8 mouse cellular contexts compared by ENCODE assay signal in the genomic region with DNA sequence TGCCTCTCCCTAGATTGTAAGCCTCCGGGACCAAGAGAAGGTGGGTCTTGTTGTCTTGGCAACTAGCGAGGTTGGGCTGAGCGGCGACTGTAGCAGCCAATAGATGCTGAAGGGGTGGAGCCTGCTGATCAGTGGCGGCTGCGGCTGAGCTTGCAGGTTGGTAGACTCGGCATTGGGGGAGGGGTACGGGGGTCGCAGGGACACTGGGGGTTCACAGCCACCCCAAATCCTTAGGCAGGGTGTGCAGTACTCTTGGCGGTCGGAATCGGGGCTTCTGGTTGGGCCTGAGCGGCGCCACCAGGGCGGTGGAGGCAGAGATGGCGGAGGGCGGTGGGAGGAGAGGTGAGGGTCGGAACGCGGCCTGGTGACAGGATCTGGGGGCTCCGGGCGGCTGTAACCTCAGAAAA. TPM values are rescaled to one million over a fixed set of nuclear protein-coding genes. Genes with fewer than 3 reads are reported as not detected.
DNase-seq lines count a peak whose midpoint lies in the region; ATAC-seq lines count a peak whose summit lies in the region.

No protein-coding gene starts in this region.

- H3K27ac ChIP-seq in brown adipose tissue, adult 24 weeks (replicated peaks; ENCODE audit: low read depth, low read length): no peak overlapping the region
- peak overlapping the region; percentile 75 for H3K27ac ChIP-seq in heart, embryonic 13.5 days (replicated peaks)
- peak overlapping the region; percentile 94 for H3K27ac ChIP-seq in liver, embryonic 12.5 days
- peak overlapping the region; percentile 73 for H3K27ac ChIP-seq in stomach, embryonic 15.5 days

- under 1% methylated on average over 22 of the region's 22 CpGs for WGBS in heart, embryonic 13.5 days
- under 1% methylated on average over 22 of the region's 22 CpGs for WGBS in liver, embryonic 12.5 days (ENCODE audit: insufficient replicate concordance)
- under 1% methylated on average over 22 of the region's 22 CpGs for WGBS in stomach, embryonic 15.5 days

- peaks cover 33% of the 10 kb centered on the region for H3K36me3 ChIP-seq in heart, embryonic 13.5 days
- H3K36me3 ChIP-seq in liver, embryonic 12.5 days: peaks cover 37% of the 10 kb centered on the region
- H3K36me3 ChIP-seq in stomach, embryonic 15.5 days: 0 out of 2 replicates have a peak, but pooled peaks cover 2% of the 10 kb centered on the region

- H3K4me1 ChIP-seq in brown adipose tissue, adult 24 weeks (ENCODE audit: control insufficient read depth, insufficient read depth, insufficient read length, low read length): no peaks in the 10 kb centered on the region
- peaks cover 42% of the 10 kb centered on the region for H3K4me1 ChIP-seq in heart, embryonic 13.5 days
- H3K4me1 ChIP-seq in liver, embryonic 12.5 days: peaks cover 63% of the 10 kb centered on the region
- H3K4me1 ChIP-seq in stomach, embryonic 15.5 days: peaks cover 13% of the 10 kb centered on the region

- no peaks in the 10 kb centered on the region for H3K9me3 ChIP-seq in heart, embryonic 13.5 days
- H3K9me3 ChIP-seq in liver, embryonic 12.5 days (replicated peaks): no peaks in the 10 kb centered on the region
- no peaks in the 10 kb centered on the region for H3K9me3 ChIP-seq in stomach, embryonic 15.5 days

- peak; percentile 93 for DNase-seq in CD4-positive, CD25-positive, alpha-beta regulatory T cell, adult 2 months (ENCODE audit: low read depth, low spot score)
- peak; percentile 56 for DNase-seq in fat pad, adult 2 months (ENCODE audit: extremely low read depth, low read depth, low spot score)
- peak; percentile 96 for DNase-seq in kidney, postnatal 10 days
- peak; percentile 64 to 69 for DNase-seq in natural killer cell, adult 2 months (ENCODE audit: low spot score in 2 of 2)

- peak; percentile 90 for ATAC-seq in heart, embryonic 13.5 days (ENCODE audit: extremely low read depth, insufficient number of reproducible peaks, low FRiP score, low TSS enrichment)
- ATAC-seq in liver, embryonic 12.5 days: peak; percentile 81
- ATAC-seq in stomach, embryonic 15.5 days (ENCODE audit: insufficient read depth, low FRiP score, low read depth): peak; percentile 97

- H3K4me3 ChIP-seq in brown adipose tissue, adult 24 weeks (ENCODE audit: insufficient read depth, low read depth, low read length): peak overlapping the region; percentile 80
- H3K4me3 ChIP-seq in heart, embryonic 13.5 days: peak overlapping the region; percentile 84
- H3K4me3 ChIP-seq in liver, embryonic 12.5 days: peak overlapping the region; percentile 96
- H3K4me3 ChIP-seq in stomach, embryonic 15.5 days (replicated peaks): peak overlapping the region; percentile 83

- H3K9ac ChIP-seq in heart, embryonic 13.5 days: peak overlapping the region; percentile 93
- peak overlapping the region; percentile 94 for H3K9ac ChIP-seq in liver, embryonic 12.5 days
- H3K9ac ChIP-seq in stomach, embryonic 15.5 days: peak overlapping the region; percentile 77

- H3K27me3 ChIP-seq in heart, embryonic 13.5 days (replicated peaks): no peaks in the 10 kb centered on the region
- H3K27me3 ChIP-seq in liver, embryonic 12.5 days (replicated peaks): no peaks in the 10 kb centered on the region
- H3K27me3 ChIP-seq in stomach, embryonic 15.5 days (replicated peaks): no peaks in the 10 kb centered on the region

- H3K4me2 ChIP-seq in heart, embryonic 13.5 days: peak overlapping the region; percentile 95
- H3K4me2 ChIP-seq in liver, embryonic 12.5 days: peak overlapping the region; percentile 91
- H3K4me2 ChIP-seq in stomach, embryonic 15.5 days: peak overlapping the region; percentile 85

RNA-seq across cellular contexts. Expression of a gene that starts 10.0 kb away (rescaled TPM):
- polyA plus RNA-seq in brown adipose tissue, adult 24 weeks (2012; ENCODE audit: insufficient read depth, insufficient read length, missing spikeins): 20.0 and 26.3 TPM in 2 replicates
- polyA plus RNA-seq in heart, embryonic 13.5 days (2015; fragmentation: Nextera tagmentation; extraction: Ambion mirVana): 123 and 138 TPM in 2 replicates
- polyA plus RNA-seq in liver, embryonic 12.5 days (2016; fragmentation: Nextera tagmentation; extraction: Ambion mirVana): 95.0 and 103 TPM in 2 replicates
- polyA plus RNA-seq in stomach, embryonic 15.5 days (2015; fragmentation: Nextera tagmentation; extraction: Ambion mirVana): 141 and 161 TPM in 2 replicates

RNA-seq across cellular contexts. Expression of a gene that starts 11.8 kb away (rescaled TPM):
- polyA plus RNA-seq in brown adipose tissue, adult 24 weeks (2012; ENCODE audit: insufficient read depth, insufficient read length, missing spikeins): not detected in 2 replicates
- not detected in 2 replicates for polyA plus RNA-seq in heart, embryonic 13.5 days (2015; fragmentation: Nextera tagmentation; extraction: Ambion mirVana)
- not detected in 2 replicates for polyA plus RNA-seq in liver, embryonic 12.5 days (2016; fragmentation: Nextera tagmentation; extraction: Ambion mirVana)
- 0.06 and 0.09 TPM in 2 replicates for polyA plus RNA-seq in stomach, embryonic 15.5 days (2015; fragmentation: Nextera tagmentation; extraction: Ambion mirVana)

RNA-seq across cellular contexts. Expression of a gene that starts 32.7 kb away (rescaled TPM):
- not detected in 2 replicates for polyA plus RNA-seq in brown adipose tissue, adult 24 weeks (2012; ENCODE audit: insufficient read depth, insufficient read length, missing spikeins)
- polyA plus RNA-seq in heart, embryonic 13.5 days (2015; fragmentation: Nextera tagmentation; extraction: Ambion mirVana): not detected in 2 replicates
- polyA plus RNA-seq in liver, embryonic 12.5 days (2016; fragmentation: Nextera tagmentation; extraction: Ambion mirVana): not detected in 2 replicates
- polyA plus RNA-seq in stomach, embryonic 15.5 days (2015; fragmentation: Nextera tagmentation; extraction: Ambion mirVana): 0.33 and 0.50 TPM in 2 replicates

RNA-seq across cellular contexts. Expression of a gene that starts 34.6 kb away (rescaled TPM):
- 3.4 and 11.1 TPM in 2 replicates for polyA plus RNA-seq in brown adipose tissue, adult 24 weeks (2012; ENCODE audit: insufficient read depth, insufficient read length, missing spikeins)
- 0.19 and 0.45 TPM in 2 replicates for polyA plus RNA-seq in heart, embryonic 13.5 days (2015; fragmentation: Nextera tagmentation; extraction: Ambion mirVana)
- polyA plus RNA-seq in liver, embryonic 12.5 days (2016; fragmentation: Nextera tagmentation; extraction: Ambion mirVana): 0.08 and 0.20 TPM in 2 replicates
- 0.10 and 0.17 TPM in 2 replicates for polyA plus RNA-seq in stomach, embryonic 15.5 days (2015; fragmentation: Nextera tagmentation; extraction: Ambion mirVana)
